Mouse (Mus musculus): ENCODE data around the gene Cttnbp2nl.

Cttnbp2nl gene

DNA sequence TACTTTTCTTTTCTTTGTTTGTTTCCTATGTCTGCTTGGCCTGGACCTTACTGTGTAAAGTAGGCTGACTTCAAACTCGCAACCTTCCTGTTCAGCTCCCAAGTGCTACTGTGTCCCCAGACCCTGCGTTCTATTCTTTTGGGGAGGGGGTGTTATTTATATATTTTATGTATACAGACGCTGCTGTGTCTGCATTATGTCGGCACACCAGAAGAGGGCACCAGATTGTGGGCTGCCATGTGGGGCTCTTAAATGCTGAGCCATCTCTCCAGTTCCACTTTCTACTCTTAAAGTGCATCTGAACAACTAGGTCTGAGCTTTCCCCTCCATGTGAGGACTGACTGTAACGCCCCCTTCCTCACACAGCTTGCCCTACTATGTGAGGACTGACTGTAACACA lies 9.2 kb downstream of the Cttnbp2nl start:
- TF ChIP-seq GATA4 (IDR thresholded peaks at IDR 0.05; ENCODE audit: insufficient replicate concordance, low read length), result no peak

DNA sequence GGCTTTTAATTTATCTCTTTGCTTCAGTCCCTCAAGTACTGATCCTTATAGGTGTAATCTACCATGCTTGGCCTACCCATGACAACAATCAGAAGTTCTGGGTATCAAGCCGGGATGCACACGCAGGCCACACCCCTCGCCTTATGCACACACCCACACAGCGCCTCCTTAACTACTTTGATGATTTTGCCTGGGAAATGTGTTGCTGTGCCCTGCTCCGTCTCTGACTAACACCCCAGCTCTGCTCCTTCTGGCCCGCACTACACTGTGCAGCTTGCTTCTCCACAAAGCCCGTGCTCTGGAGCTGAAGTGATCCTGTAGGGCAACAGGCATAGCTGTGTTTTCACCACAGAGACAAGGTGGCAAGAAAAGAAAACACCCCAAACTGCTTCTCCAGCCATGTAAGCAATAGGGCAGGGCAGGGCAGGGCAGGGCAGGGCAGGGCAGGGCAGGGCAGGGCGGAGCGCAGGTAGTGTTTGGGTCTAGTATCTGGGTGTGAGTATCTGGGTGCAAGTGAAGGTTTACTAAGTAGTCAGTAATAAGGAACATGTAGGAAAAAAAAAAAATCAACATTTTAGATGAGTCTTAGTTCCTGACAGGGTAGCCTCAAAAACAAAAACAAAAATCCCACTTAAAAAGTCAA lies 11.8 kb downstream of the Cttnbp2nl start:
- no peak for TF ChIP-seq GATA4 (IDR thresholded peaks at IDR 0.05; ENCODE audit: insufficient replicate concordance, low read length)

DNA sequence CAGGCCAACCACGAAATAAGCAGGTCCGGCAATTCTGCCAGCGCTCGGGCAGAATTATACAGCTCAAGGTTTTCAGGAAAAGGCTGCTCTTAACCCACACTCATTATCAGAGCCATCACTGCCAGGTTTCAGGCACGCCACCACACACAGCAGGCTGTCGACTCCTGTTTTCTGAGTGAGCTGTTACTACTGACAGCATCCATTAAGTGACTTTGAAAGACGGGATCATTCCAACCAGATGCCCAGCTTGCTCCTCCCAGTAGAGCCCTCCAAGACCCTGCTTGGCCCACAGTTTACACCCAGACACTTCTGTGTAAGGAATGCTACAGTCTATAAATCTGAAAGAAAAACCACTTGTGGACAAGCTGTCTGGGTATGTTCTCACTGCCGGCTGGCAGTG lies 12.9 kb downstream of the Cttnbp2nl start:
- TF ChIP-seq GATA4 (IDR thresholded peaks at IDR 0.05; ENCODE audit: insufficient replicate concordance, low read length), result no peak

DNA sequence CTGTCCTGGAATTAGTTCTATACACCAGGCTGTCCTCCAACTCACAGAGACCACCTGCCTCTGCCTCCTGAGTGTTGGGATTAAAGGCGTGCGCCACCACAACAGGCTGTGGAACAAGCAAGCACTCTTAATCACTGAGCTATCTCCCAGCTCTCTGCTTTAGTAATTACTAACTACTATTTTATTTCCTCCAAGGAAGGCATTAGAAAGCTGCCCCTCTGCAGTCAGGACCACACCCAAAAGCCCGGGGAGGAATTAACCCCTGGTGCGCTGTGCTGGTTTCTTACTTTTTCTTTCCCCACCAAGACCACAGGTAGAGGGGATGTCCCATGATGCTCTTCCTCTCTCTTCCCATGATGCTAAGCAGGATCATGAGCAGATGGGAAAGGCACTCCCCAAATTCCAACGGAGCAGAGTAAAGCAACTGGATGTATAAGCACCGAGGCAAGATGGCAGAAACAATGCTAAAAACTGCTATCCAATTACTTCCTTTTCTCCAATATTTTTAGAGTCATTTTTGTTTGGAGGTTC lies 15.6 kb downstream of the Cttnbp2nl start:
- TF ChIP-seq GATA4 (IDR thresholded peaks at IDR 0.05; ENCODE audit: insufficient replicate concordance, low read length), result no peak

DNA sequence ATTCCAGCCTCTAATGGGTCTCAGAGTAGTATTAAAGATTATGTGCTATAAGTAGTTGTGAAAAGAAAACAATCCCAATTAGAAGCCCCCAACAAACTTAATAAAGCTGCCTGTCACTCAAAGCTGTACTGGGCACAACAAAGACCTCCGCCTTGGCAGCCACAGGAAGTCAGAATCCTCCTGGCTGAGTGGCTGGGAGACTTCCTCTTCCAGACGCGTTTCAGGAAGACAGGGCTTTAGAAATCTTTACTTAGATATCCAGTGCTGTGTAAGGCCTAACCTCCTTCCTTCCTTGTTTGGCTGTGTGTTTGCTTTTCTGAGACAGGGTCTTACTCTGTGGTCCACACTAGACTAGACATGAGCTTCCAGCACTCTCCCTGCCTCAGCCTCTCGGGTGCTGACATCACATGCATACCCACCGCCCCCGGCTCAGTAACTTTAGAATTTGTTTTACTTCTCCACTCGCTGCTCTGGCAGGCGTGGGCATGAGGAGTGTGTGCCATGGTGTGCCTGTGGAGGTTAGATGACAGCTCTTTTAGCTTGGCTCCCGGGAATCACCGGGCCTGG lies 16.6 kb downstream of the Cttnbp2nl start:
- TF ChIP-seq GATA4 (IDR thresholded peaks at IDR 0.05; ENCODE audit: insufficient replicate concordance, low read length), result peak; percentile 70

DNA sequence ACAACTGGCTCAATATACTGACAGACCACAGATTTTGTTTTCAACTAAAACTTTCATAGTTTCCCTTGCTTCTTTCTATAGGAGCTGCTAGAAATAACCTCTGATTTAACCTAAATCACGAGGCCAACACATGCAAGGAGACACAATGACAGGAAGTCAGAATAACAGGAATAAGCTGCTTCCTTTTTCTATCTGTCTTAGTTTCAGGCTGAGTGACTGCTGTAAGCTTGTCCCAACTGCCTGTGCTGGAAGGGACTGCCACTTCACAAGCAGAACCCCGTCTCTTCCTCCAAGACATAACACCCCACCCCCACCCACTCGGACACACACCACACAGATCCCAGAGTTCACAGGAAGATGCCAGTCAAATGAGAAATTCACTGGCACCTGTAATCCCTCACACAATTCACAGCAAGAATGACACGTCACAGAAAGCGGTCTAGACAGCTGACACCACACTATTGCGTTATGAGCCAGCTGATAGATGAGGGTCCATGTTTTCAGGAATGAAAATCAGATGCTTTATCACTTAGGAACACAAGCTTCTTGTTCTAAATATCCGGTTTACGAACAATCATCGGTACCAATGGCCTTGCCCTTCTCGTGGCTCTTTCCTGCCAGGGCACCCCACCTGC lies 29.5 kb downstream of the Cttnbp2nl start:
- no peak for TF ChIP-seq GATA4 (IDR thresholded peaks at IDR 0.05; ENCODE audit: insufficient replicate concordance, low read length)

DNA sequence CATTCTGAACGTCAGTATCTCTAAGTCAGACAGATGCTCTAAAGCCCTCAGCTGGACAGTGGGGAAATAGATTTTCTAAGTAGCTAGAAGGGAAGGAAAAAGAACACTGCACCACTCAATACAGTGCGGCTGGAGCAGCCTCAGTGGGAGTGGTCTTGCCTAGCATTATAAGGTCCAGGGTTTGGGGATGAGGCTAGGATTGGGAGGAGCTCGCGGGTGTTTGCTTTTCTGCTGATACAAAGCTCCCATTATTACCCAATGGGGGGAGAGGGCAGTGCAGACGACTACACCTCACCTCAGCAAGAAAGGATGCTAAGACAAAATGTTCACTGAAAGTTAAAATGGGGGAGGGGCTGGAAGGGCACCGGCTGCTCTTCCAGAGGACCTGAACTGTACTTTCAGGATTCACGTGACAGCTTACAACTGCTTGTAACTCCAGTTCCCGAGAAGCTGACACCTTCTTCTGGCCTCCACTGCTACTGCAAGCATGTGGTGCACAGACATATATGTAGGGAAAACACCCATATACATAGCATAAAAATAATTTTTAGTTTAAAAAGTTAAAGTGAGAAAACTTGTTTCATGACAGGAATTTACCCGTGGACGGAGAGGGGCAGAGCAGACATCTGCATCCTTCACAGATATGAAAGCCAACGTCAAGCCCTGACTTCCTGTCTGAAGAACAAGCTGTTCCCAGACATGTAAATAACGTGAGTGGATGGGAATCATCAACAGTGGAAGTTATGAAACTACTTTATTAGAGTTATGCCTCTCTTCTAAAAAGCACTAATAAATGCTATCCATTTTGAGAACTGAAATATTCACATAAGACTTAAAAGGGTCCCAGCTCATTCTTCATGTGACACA lies 32.9 kb downstream of the Cttnbp2nl start:
- peak; percentile 83 for TF ChIP-seq GATA4 (IDR thresholded peaks at IDR 0.05; ENCODE audit: insufficient replicate concordance, low read length)

DNA sequence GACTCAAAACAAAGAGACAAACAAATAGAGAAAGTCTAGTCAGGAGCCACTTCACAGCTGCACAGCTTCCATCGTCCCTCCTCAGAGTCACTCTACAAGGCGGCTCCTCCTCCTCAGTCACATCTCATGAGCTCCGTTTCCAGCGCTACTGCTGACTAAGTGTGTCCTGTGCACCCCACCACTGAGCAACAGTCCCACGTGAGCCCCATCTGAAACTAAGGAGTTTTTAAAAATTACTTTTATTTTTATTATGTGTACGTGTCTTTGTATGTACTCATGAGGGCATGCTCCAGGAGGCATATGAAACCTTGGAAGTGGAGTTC lies 34.2 kb downstream of the Cttnbp2nl start:
- no peak for TF ChIP-seq GATA4 (IDR thresholded peaks at IDR 0.05; ENCODE audit: insufficient replicate concordance, low read length)

DNA sequence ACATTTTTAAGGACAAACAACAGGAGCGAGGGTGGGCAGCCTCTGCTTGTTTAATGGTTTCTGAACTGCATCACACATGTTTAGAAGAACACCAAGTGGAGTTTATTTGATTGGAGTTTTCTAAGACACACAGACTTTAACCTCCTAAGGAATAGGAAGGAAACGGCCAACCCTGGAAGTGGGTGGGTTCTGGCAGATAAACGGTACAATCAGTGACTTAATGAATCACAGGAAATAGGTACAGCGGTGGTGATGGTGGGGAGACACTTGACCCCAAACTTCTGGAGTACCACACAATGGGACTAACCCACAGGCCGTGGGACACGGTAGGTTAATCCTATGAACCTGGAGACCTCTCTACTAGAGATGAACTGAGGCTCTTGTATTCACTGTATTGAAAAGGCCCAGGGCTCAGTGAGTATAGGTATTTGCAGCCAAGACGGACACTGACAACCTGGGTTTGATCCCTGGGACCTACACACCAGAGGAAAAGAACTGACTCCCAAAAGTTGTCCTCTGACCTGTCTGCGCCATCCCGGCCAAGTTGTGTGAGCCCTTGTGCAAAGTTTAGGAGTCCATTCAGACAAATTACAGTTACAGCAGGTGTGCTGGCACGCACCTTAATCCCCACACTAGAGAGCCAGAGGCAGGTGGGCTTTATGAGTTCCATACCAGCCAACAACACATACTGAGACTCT lies 34.7 kb downstream of the Cttnbp2nl start:
- peak; percentile 90; the same call in 1 of the 2 replicates for TF ChIP-seq GATA4 (IDR thresholded peaks at IDR 0.05; ENCODE audit: insufficient replicate concordance, low read length)

DNA sequence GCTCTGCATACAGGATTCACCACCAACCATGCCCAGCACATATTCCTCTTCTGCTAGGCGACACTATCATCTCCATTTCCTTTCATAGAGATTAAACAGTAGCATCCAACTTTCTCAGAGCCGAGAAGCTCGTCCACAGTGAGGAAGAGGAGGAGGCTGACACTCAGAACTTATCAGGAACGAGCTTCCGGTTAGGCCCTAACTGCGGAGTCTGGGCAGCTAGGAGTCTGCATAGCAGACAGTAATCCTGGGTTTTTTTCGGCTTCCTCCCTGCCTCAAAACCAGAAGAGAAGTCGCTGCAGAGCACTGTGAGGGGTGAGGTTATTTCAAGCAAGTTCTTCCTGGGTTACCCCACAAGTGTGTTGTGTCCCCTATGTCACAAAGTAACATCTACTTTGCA lies 35.6 kb downstream of the Cttnbp2nl start:
- TF ChIP-seq GATA4 (IDR thresholded peaks at IDR 0.05; ENCODE audit: insufficient replicate concordance, low read length), result peak; percentile 73; the same call in 1 of the 2 replicates

DNA sequence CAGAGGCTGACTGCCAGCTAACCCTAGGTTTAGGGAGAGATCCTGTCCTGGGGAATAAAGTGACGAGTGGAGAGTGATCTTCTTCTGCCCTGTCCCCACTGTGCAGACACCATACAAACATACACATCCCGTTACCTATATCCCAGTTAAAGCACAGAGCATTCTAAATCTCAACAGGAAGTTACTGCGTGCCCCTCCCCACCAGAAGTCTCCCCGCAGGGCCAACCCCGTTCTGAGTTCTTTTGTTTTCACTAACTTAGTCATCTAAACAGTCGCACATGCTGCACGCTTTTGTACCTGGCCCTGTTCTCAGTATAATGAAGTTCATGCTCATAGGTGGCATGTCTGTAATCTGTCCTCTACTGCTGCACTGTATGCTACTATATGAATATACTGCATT lies 36.7 kb downstream of the Cttnbp2nl start:
- TF ChIP-seq GATA4 (IDR thresholded peaks at IDR 0.05; ENCODE audit: insufficient replicate concordance, low read length), result no peak

DNA sequence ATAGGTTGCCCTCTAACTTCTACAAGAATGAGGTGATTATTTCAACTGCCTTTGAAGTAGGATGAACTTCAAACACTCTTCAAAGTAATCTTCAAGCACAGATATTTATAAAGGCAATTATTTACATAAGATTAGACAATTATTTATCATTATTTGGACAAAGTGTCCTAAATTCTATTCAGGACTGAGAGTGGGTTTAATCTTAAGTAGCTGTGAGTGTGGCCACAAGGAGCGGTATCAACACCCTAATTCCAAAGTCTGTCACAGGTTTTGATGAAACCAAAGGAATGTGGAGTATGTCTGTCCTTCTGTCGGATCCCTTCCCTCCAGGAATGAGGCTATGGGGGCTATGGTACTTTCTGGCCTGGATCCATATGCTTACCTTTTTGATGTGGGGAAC lies 38.0 kb downstream of the Cttnbp2nl start:
- TF ChIP-seq GATA4 (IDR thresholded peaks at IDR 0.05; ENCODE audit: insufficient replicate concordance, low read length), result no peak

DNA sequence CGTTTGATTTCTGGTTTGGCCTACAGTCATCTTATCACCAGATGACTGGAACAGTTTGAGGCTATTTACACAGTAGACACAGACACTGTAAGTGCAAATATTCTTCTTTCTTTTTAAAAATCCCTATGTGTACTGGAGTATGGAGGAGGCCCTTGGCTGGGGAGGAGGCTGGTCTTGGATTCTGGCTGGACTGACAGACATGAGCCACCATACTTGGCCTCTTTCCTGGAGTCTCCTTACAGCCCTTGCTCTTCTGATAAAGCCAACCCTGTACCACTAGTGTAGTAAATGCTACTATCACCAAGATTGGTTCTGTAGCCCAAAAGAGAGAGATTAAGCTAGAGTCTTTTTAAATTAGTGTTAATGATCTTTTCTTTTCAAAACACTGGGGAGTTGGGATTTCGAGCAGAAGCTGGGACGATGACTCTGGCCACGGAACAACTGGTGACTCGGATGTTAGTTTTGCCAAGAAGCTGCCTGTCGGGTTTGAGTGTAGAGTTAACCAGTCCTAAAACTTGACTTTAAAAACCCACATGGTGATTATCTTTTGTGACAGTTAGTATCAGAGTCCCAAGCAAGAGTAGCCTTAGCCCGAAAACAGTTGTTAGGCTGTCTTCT lies 40.1 kb downstream of the Cttnbp2nl start:
- no peak for TF ChIP-seq GATA4 (IDR thresholded peaks at IDR 0.05; ENCODE audit: insufficient replicate concordance, low read length)

DNA sequence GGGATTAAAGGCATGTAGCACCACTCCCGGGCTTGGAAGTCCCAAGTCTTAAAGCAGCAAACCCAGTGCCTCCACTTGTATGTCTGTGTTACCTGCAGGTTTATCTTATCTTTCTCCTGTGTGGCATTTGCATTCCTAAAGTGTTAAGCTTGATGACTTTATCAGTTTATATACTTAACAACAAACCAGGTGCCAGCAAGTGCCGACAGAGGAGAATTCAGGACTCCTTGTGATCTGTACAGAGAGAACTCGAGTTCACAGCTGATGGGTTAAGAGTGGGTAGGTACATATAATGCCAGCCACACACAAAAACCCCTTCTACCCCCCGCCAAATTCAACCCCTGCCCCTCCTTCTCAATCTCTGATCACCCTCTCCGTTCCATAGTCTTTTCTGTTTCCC lies 41.1 kb downstream of the Cttnbp2nl start:
- TF ChIP-seq GATA4 (IDR thresholded peaks at IDR 0.05; ENCODE audit: insufficient replicate concordance, low read length), result no peak

Data from liver, adult (tissue).